Mouse (Mus musculus) hindbrain, embryonic 16.5 days (tissue): ENCODE data around the gene Slc26a1. TPM values are rescaled to one million over a fixed set of nuclear protein-coding genes. Genes with fewer than 3 reads are reported as not detected.

Source experiments
- ATAC-seq: fragments of 200-750 bp; cut with Nextera tagmentation; 2 replicates; pipeline ENCODE4 v1.8.0; 2017; ENCODE audit warnings: moderate TSS enrichment, moderate library complexity
- H3K27ac ChIP-seq: fragments of 300-500 bp; sonication (generic); 2 replicates; pipeline ENCODE4 v1.5.1; 2014; ENCODE audit warnings: low read depth, mild to moderate bottlenecking, control low read depth, low read length, moderate library complexity
- H3K27me3 ChIP-seq: fragments of 300-500 bp; sonication (generic); replicated peaks from 2 replicates; pipeline ENCODE4 v1.6.1; 2014; ENCODE audit warnings: low read length; ENCODE audit not compliant: control insufficient read depth, insufficient read depth
- H3K36me3 ChIP-seq: fragments of 300-500 bp; sonication (generic); 2 replicates; pipeline ENCODE4 v1.6.1; 2014; ENCODE audit warnings: mild to moderate bottlenecking, low read length, moderate library complexity, mixed read lengths; ENCODE audit not compliant: control insufficient read depth, insufficient read depth
- H3K4me1 ChIP-seq: fragments of 300-500 bp; sonication (generic); 2 replicates; pipeline ENCODE4 v1.6.1; 2014; ENCODE audit warnings: low read depth, low read length; ENCODE audit not compliant: control insufficient read depth, insufficient read depth
- H3K4me2 ChIP-seq: fragments of 300-500 bp; sonication (generic); 2 replicates; pipeline ENCODE4 v1.6.1; 2014; ENCODE audit warnings: mild to moderate bottlenecking, low read length, control low read depth, moderate library complexity
- H3K4me3 ChIP-seq: fragments of 300-500 bp; sonication (generic); 2 replicates; pipeline ENCODE4 v1.5.1; 2014; ENCODE audit warnings: mild to moderate bottlenecking, low read length, control low read depth, moderate library complexity
- H3K9ac ChIP-seq: fragments of 300-500 bp; sonication (generic); 2 replicates; pipeline ENCODE4 v1.6.1; 2014; ENCODE audit warnings: low read depth, mild to moderate bottlenecking, control low read depth, low read length, moderate library complexity
- H3K9me3 ChIP-seq: fragments of 300-500 bp; sonication (generic); 2 replicates; pipeline ENCODE4 v1.6.1; 2014; ENCODE audit warnings: mild to moderate bottlenecking, low read length, moderate library complexity; ENCODE audit not compliant: control insufficient read depth
- WGBS: fragments of 180-500 bp; shearing (Covaris S2); extraction: QIAGEN DNeasy Blood & Tissue Kit; methylation state at CpG from one replicate; pipeline ENCODE4 v1.1.7; 2014; 5-methylcytosine and 5-hydroxymethylcytosine counted together
- polyA plus RNA-seq: library from polyadenylated mRNA; unstranded; fragments of >200 nt; fragmentation: Nextera tagmentation; extraction: Ambion mirVana; gene quantifications from 2 replicates; pipeline ENCODE4 v1.2.1, GENCODE M21; 2015

Slc26a1 gene
- polyA plus RNA-seq, 1 experiment from 2014 or later = 3.6 TPM

- Histone ChIP-seq H3K4me3 (no peak overlapping the region), H3K27ac (no peak overlapping the region), H3K4me1 (no peaks in the 10 kb centered on the region; the same call in none of the 2 replicates), H3K36me3 (0 out of 2 replicates have a peak, but pooled peaks cover 3% of the 10 kb centered on the region), H3K9ac (no peak overlapping the region), H3K9me3 (no peaks in the 10 kb centered on the region), H3K4me2 (no peak overlapping the region), H3K27me3 (no peaks in the 10 kb centered on the region)
- 67% methylated on average over 6 of the region's 6 CpGs for WGBS
- ATAC-seq = no peak
These were observed 33.8 kb upstream of the Slc26a1 start for GRCm38 (mm10) chr5:108708981-108709731.

GRCm38 (mm10) chr5:108708419-108708818 lies 33.0 kb upstream of the Slc26a1 start:
- no peak overlapping the region for H3K27ac ChIP-seq
- no peaks in the 10 kb centered on the region for H3K9me3 ChIP-seq
- no peak overlapping the region for H3K9ac ChIP-seq
- no peak for ATAC-seq
- WGBS = 100% methylated on average over 1 of the region's 1 CpGs
- H3K4me3 ChIP-seq = no peak overlapping the region
- H3K27me3 ChIP-seq = no peaks in the 10 kb centered on the region
- 0 out of 2 replicates have a peak, but pooled peaks cover 3% of the 10 kb centered on the region for H3K36me3 ChIP-seq
- no peak overlapping the region for H3K4me2 ChIP-seq
- no peaks in the 10 kb centered on the region for H3K4me1 ChIP-seq

- Histone ChIP-seq H3K4me1 (no peaks in the 10 kb centered on the region), H3K9ac (no peak overlapping the region), H3K9me3 (no peaks in the 10 kb centered on the region), H3K4me2 (no peak overlapping the region), H3K27me3 (no peaks in the 10 kb centered on the region), H3K4me3 (no peak overlapping the region), H3K27ac (no peak overlapping the region), H3K36me3 (0 out of 2 replicates have a peak, but pooled peaks cover 3% of the 10 kb centered on the region)
- no peak for ATAC-seq
- 94% methylated on average over 2 of the region's 2 CpGs for WGBS
These were observed 32.4 kb upstream of the Slc26a1 start for GRCm38 (mm10) chr5:108707758-108708157.

- WGBS = 94% methylated on average over 12 of the region's 12 CpGs
- Histone ChIP-seq H3K4me2 (no peak overlapping the region), H3K4me1 (peaks cover 2% of the 10 kb centered on the region; the same call in 1 of the 2 replicates), H3K9ac (no peak overlapping the region), H3K9me3 (no peaks in the 10 kb centered on the region), H3K27me3 (no peaks in the 10 kb centered on the region), H3K36me3 (0 out of 2 replicates have a peak, but pooled peaks cover 3% of the 10 kb centered on the region), H3K4me3 (no peak overlapping the region), H3K27ac (no peak overlapping the region)
- 0 out of 2 replicates have a peak, but pooled peaks have one; percentile 12 for ATAC-seq
These were observed 28.6 kb upstream of the Slc26a1 start for GRCm38 (mm10) chr5:108703754-108704626.

- H3K36me3 ChIP-seq = 0 out of 2 replicates have a peak, but pooled peaks cover 3% of the 10 kb centered on the region
- H3K9ac ChIP-seq = no peak overlapping the region; the same call in 1 of the 2 replicates
- no peak overlapping the region for H3K4me2 ChIP-seq
- no peak overlapping the region for H3K27ac ChIP-seq
- peaks cover 2% of the 10 kb centered on the region; the same call in 1 of the 2 replicates for H3K4me1 ChIP-seq
- no peak overlapping the region for H3K4me3 ChIP-seq
- no peaks in the 10 kb centered on the region for H3K27me3 ChIP-seq
- ATAC-seq = no peak
- no peaks in the 10 kb centered on the region for H3K9me3 ChIP-seq
- 69% methylated on average over 10 of the region's 10 CpGs for WGBS
These were observed 26.1 kb upstream of the Slc26a1 start for GRCm38 (mm10) chr5:108701341-108702021.

GRCm38 (mm10) chr5:108700346-108700745 lies 25.0 kb upstream of the Slc26a1 start:
- ATAC-seq = no peak
- Histone ChIP-seq H3K4me2 (no peak overlapping the region), H3K4me3 (no peak overlapping the region), H3K27ac (no peak overlapping the region), H3K36me3 (0 out of 2 replicates have a peak, but pooled peaks cover 3% of the 10 kb centered on the region), H3K27me3 (no peaks in the 10 kb centered on the region), H3K9ac (no peak overlapping the region), H3K9me3 (no peaks in the 10 kb centered on the region), H3K4me1 (peaks cover 2% of the 10 kb centered on the region; the same call in 1 of the 2 replicates)
- 56% methylated on average over 3 of the region's 3 CpGs for WGBS

GRCm38 (mm10) chr5:108697341-108697753 lies 22.0 kb upstream of the Slc26a1 start:
- H3K4me1 ChIP-seq = peaks cover 18% of the 10 kb centered on the region
- H3K27me3 ChIP-seq = peaks cover 17% of the 10 kb centered on the region
- peak; percentile 75 for ATAC-seq
- H3K4me3 ChIP-seq = no peak overlapping the region
- H3K36me3 ChIP-seq = no peaks in the 10 kb centered on the region
- H3K27ac ChIP-seq = peak overlapping the region; percentile 32
- no peaks in the 10 kb centered on the region for H3K9me3 ChIP-seq
- no peak overlapping the region for H3K9ac ChIP-seq
- WGBS = 19% methylated on average over 4 of the region's 4 CpGs
- no peak overlapping the region for H3K4me2 ChIP-seq

GRCm38 (mm10) chr5:108696542-108696941 lies 21.2 kb upstream of the Slc26a1 start:
- no peak overlapping the region for H3K4me2 ChIP-seq
- peaks cover 23% of the 10 kb centered on the region for H3K27me3 ChIP-seq
- WGBS = 80% methylated on average over 3 of the region's 3 CpGs
- H3K4me1 ChIP-seq = peaks cover 20% of the 10 kb centered on the region
- ATAC-seq = no peak
- 0 out of 2 replicates have a peak overlapping the region, but pooled peaks have one; percentile 32 for H3K27ac ChIP-seq
- no peaks in the 10 kb centered on the region for H3K9me3 ChIP-seq
- no peaks in the 10 kb centered on the region for H3K36me3 ChIP-seq
- no peak overlapping the region for H3K4me3 ChIP-seq
- H3K9ac ChIP-seq = no peak overlapping the region
